Mouse (Mus musculus): ENCODE results near the gene Pdx1.

Gene Pdx1

GRCm38 (mm10) chr5:147312830-147313685 lies 43.3 kb downstream of the Pdx1 start:
- DNase-seq (ENCODE audit: low spot score): no peak

GRCm38 (mm10) chr5:147314646-147315431 lies 45.1 kb downstream of the Pdx1 start:
- DNase-seq (ENCODE audit: low spot score): no peak

- no peak for DNase-seq (ENCODE audit: low spot score)
Measured at GRCm38 (mm10) chr5:147315432-147316075, 45.8 kb downstream of the Pdx1 start.

- DNase-seq (ENCODE audit: low spot score): no peak
Measured at GRCm38 (mm10) chr5:147317321-147317720, 47.6 kb downstream of the Pdx1 start.

- no peak for DNase-seq (ENCODE audit: low spot score)
Measured at GRCm38 (mm10) chr5:147317991-147318390, 48.2 kb downstream of the Pdx1 start.

- peak; percentile 45 for DNase-seq (ENCODE audit: low spot score)
Measured at GRCm38 (mm10) chr5:147319653-147320052, 49.9 kb downstream of the Pdx1 start.

- DNase-seq (ENCODE audit: low spot score): no peak
Measured at GRCm38 (mm10) chr5:147322183-147322582, 52.4 kb downstream of the Pdx1 start, which contains the start of gene Urad. Gene Urad, minus strand, starts transcription at chr5:147322440.

GRCm38 (mm10) chr5:147323237-147323917 lies 53.6 kb downstream of the Pdx1 start:
- peak; percentile 59 for DNase-seq (ENCODE audit: low spot score)

Data from c-Kit-positive CD71-positive TER-119-positive erythroid progenitor cells, embryonic 14.5 days (primary cell).